Mouse (Mus musculus): ENCODE data around the gene Hist1h4d.
"Not testable (repeated sequence)": the region's sequence is repeated elsewhere in the genome, so short reads cannot be mapped to it uniquely, and the experiment has no call there.

Hist1h4d gene

DNA sequence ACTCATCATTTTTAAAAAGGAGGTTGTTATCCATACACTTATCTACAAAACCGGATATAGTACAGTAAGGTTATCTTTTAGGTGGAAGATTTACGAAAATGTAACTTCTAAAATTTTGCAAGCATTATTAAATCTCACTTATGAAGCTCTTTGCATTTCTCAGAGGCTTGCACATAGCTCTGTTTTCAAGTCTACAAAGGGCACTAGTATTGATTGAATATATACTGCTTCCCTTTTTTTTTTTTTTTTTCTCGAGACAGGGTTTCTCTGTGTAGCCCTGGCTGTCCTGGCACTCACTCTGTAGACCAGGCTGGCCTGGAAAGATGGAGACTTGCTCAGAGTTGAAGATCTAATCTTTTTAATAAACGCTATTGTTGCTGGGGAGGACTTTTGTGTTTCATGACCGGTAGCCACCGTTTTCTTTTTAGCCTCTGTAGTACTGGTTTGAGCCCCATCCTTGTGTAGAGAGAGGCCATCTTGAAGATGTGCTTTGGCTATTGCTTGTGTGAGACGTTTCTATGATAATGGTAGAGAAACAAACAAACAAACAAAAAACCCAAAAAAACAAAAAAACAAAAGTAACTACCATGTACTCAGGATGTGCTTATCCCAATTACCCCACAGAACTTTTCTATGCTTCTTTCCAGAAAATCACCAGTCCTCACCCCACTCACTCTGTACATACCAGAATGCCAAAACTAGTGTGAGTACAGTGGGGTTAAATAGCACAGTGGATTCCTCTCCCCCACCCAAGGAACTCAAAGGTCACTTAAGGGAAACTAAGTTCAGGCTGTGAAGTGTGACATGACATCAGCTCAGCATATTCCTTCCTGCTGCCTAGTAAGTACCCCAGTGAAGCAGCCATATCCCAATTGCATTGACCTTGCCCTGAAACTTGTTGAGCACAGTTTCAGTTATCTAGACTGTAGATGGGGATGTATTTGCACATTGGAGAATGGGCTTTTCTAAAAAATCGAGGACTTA lies 29.2 kb upstream of the Hist1h4d start:
- no peak for DNase-seq

DNA sequence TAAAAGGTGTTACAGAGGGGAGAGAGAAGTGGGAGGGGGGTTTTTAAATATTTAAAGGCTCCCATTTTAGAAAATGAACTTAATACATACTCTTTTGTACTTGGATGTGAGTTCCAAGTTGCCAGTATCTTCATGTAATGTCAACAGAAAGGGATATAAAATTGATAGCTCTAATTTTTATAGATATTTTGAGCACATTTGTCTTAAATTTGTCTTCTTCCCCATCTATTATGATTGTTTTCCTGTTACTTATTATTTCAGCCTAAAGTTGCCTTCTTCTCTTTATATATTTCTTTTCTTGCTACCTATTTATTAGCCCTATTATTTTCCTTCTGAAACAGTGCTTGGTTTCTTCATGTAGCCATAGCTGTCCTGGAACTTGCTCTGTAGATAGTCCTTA lies 28.4 kb upstream of the Hist1h4d start, which contains the start of gene Hist1h1d:
Gene Hist1h1d (plus strand): TSS at position 301 of the 400 bp plus-strand sequence.
- DNase-seq, result no peak

- DNase-seq, result no peak
These were observed 27.0 kb upstream of the Hist1h4d start for GRCm38 (mm10) chr13:23554393-23554792.

GRCm38 (mm10) chr13:23554925-23555838 lies 26.2 kb upstream of the Hist1h4d start:
- DNase-seq, result peak; percentile 53 to 54

DNA sequence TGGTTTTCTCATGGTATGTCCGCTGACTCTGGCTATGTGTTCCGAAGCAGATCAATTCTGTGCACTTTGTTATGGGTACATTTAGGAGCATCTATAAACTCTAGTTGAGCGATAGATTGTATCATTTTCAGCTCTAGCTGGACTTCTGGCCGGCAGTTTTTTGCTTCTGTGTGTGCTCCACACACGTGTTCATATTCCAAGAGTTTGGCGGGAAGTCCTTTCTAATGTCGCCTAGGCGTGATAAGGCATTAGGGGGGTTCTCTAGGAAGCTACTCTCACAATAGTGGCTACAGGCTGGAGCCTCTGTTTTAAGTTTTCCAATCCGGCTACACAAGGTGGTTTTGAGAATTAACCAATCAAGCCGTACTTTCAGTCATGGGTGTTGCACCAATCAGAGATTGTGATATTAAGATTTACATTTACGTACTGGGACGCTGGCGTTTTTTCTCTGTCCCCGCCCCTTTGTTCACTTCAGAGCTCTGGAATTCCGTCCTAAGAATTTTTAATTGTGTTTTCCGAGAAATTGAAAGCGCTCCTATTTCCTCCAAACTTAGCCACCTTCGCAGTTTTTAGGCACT lies 25.5 kb upstream of the Hist1h4d start:
- peak; percentile 41 to 78 for DNase-seq

DNA sequence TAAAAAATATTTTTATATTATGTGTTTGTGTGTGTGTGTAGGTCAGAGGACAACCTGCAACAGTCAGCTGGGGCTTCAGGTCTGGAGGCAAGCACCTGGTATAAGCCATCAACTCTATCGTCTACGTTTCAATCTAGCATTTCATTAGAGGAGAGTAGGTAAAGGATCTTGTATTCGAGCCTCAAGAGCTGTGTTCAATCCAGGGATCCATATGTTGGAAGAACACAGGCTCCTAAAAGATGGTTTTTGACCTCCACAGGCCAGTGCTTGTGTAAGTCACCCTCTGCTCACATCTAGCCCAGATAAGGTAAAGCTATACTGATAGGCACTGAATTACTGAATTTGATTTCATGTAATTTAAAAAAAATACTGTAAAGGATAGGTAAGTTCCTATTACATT lies 24.5 kb upstream of the Hist1h4d start:
- DNase-seq, result no peak

DNA sequence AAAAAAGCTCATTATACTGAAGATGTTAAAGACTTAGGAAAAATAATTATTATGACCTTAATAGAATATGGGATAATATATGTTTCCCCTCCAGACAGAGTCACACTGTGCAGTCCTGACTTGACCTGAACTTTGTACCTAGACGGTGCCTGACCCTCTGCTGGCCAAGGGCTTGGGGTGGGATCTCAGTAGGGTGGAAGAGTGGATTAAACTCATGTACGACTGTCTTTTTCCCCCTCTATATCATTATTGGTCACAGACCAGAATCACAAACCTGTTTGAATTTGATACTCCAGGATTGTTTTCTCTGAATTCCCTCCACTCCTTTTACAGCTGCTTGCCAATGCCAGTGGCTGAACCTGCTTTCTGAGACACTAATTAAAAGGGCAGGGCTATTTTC lies 20.7 kb upstream of the Hist1h4d start:
- not testable (repeated sequence) for DNase-seq

DNA sequence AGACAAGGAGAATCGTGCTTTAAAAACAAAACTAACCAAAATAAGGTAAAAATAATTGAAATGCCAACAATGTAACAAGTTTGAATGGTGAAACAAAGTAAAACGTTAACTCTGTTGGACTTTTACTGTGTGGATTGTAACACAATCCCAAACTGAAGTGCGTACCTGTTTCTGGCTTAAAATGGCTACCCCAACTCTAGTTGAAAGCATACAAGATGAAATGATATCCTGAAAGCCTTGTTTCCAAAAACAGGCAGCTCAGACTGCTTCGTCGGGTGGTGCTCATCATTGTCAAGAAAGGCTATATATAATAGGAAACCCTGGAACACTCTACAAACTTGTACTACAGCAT lies 19.9 kb upstream of the Hist1h4d start:
- not testable (repeated sequence) for DNase-seq

DNA sequence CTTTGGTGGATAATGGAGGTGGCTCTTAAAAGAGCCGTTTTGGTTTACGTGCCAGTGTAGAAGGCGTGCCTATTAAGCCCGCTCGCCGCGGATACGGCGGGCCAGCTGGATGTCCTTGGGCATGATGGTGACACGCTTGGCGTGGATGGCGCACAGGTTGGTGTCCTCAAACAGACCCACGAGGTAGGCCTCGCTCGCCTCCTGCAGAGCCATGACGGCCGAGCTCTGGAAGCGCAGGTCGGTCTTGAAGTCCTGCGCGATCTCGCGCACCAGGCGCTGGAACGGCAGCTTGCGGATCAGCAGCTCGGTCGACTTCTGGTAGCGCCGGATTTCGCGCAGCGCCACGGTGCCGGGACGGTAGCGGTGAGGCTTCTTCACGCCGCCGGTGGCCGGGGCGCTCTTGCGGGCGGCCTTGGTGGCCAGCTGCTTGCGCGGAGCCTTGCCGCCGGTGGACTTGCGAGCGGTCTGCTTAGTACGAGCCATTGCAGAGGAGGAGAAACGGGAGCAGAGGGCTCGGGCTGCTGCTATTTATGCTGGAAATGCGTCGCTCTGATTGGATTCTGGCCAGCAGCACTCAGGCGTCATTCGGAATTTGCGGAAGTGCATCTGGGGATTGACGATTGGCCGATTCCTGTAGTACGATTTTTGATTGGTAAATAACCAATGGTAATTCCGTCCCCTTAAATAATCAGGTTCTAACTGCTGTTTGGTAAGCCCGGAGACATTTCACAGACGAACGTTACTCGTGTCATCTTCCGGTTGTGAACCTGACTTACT lies 19.3 kb upstream of the Hist1h4d start, which contains the start of gene Hist1h3e:
Gene Hist1h3e (minus strand): TSS at position 487 of the 777 bp plus-strand sequence.
- peak; percentile 86 to 89 for DNase-seq

- DNase-seq, result peak in 1 of 2 experiments; percentile 33
These were observed 18.5 kb upstream of the Hist1h4d start for GRCm38 (mm10) chr13:23562699-23563462.

DNA sequence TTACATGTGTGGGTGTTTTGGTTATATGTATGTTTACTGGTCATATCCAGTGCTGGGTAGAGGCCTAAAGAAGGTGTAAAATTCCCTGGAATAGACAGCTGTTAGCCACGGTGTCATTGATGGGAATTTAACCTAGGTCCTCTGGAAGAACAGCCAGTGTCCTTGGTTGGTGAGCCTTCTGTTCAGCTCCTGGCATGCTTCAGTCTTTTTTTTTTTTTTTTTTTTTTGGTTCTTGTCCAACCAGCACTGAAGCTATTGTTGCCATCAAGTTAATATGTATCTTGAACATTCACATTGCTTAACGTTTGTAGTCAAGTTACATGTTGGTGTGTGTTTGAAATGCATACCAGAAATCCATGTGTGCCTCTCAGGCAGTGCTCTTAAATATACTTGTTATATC lies 16.9 kb upstream of the Hist1h4d start:
- DNase-seq, result no peak

DNA sequence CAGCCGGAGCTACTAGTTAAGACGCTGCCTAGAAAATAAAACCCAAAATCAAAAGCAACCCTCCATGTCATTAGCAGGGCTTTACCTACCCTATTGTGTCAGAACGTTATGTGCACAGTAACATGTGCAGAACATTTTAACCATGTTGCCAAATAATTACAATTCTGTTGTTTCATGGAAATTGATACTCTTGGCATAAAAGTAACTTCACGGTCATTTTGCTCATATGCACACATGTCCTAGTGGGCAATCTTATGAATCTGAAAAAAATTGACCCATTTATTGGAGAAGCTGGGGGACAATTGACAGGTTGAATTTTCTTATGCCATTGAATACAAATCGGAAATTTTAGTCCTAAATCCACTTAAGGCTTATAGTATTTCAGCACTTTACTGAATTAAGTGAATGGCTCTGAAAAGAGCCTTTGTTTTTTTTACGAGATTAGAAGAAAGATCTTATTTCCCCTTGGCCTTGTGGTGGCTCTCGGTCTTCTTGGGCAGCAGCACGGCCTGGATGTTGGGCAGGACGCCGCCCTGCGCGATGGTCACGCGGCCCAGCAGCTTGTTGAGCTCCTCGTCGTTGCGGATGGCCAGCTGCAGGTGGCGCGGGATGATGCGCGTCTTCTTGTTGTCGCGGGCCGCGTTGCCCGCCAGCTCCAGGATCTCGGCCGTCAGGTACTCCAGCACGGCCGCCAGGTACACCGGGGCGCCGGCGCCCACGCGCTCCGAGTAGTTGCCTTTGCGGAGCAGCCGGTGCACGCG lies 11.0 kb upstream of the Hist1h4d start:
- DNase-seq, result not testable (repeated sequence)

GRCm38 (mm10) chr13:23571022-23571503 lies 10.3 kb upstream of the Hist1h4d start, which contains the start of the genes Hist1h2ae and Hist1h2bg:
Gene Hist1h2ae (minus strand): TSS chr13:23571220.
Gene Hist1h2bg (plus strand): TSS chr13:23571396.
- peak; percentile 26 to 75 for DNase-seq

GRCm38 (mm10) chr13:23571504-23572217 lies 9.7 kb upstream of the Hist1h4d start:
- DNase-seq, result not testable (repeated sequence)

- no peak for DNase-seq
These were observed 9.0 kb upstream of the Hist1h4d start for GRCm38 (mm10) chr13:23572218-23573033.

- not testable (repeated sequence) for DNase-seq
These were observed 8.1 kb upstream of the Hist1h4d start for GRCm38 (mm10) chr13:23573034-23573897.

DNA sequence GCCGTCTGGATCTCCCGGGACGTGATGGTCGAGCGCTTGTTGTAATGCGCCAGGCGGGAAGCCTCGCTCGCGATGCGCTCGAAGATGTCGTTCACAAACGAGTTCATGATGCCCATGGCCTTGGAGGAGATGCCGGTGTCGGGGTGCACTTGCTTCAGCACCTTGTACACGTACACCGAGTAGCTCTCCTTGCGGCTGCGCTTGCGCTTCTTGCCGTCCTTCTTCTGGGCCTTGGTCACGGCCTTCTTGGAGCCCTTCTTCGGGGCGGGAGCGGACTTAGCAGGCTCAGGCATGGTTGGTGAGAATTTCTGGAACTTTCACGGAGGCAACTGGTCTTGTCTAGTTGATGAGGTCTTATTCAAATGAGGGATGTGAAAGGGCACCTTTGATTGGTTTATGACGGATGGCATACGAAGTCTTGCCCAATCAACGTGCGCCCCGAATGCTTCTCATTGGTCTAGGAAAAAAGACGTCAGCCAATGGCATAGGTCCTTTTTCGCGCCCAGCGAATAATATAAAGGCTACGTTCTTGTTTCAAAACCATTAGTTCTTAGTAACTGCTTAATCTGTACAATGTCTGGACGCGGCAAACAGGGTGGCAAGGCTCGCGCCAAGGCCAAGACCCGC lies 7.4 kb upstream of the Hist1h4d start, which contains the start of the genes Hist1h2bf and Hist1h2ad:
Gene Hist1h2bf (minus strand): TSS at position 299 of the 627 bp plus-strand sequence.
Gene Hist1h2ad (plus strand): TSS at position 484 of the 627 bp plus-strand sequence.
- DNase-seq, result peak; percentile 68 to 71
